ENCODE assay signal across 7 mouse cellular contexts in genomic region chr15:11801863-11802722, GRCm38 (mm10).
DNase-seq lines count a peak whose midpoint lies in the region; ATAC-seq lines count a peak whose summit lies in the region.

No protein-coding gene starts in this region.

- no peaks in the 10 kb centered on the region for H3K4me1 ChIP-seq in hindbrain, embryonic 11.5 days (replicated peaks; ENCODE audit: control insufficient read depth, insufficient read depth, low read length)

- no peak overlapping the region for H3K4me2 ChIP-seq in hindbrain, embryonic 11.5 days (replicated peaks; ENCODE audit: low read depth, low read length)

- no peaks in the 10 kb centered on the region for H3K36me3 ChIP-seq in hindbrain, embryonic 11.5 days (ENCODE audit: control insufficient read depth, insufficient read depth, low read length)

- no peaks in the 10 kb centered on the region for H3K27me3 ChIP-seq in hindbrain, embryonic 11.5 days (ENCODE audit: control insufficient read depth, insufficient read depth, low read length)

- H3K9me3 ChIP-seq in hindbrain, embryonic 11.5 days (ENCODE audit: control insufficient read depth, low read length) = no peaks in the 10 kb centered on the region

- intact Hi-C loops in left cerebral cortex, postnatal 10 days (cut with DNase I) = no loop called here

- WGBS in hindbrain, embryonic 11.5 days = 65% methylated on average over 13 of the region's 13 CpGs

- DNase-seq in ovary, adult 18-20 months (ENCODE audit: low spot score) = peak; percentile 18
- no peak for DNase-seq in ovary, postnatal 14 days (ENCODE audit: low spot score)
- DNase-seq in fibroblast of lung, adult 2 months (ENCODE audit: low read depth) = peak; percentile 37
- peak; percentile 10 for DNase-seq in hindbrain, embryonic 11.5 days (ENCODE audit: low spot score)
- DNase-seq in left cerebral cortex, postnatal 10 days (ENCODE audit: extremely low spot score in 1 of 2, low spot score in 2 of 2) = peak; percentile 11 to 72
- DNase-seq in right cerebral cortex, adult 18-20 months = peak; percentile 38
- DNase-seq in thymus, postnatal 4 days = no peak

- no peak overlapping the region for H3K9ac ChIP-seq in hindbrain, embryonic 11.5 days (ENCODE audit: low read depth, low read length)

- no peak overlapping the region for H3K4me3 ChIP-seq in hindbrain, embryonic 11.5 days (ENCODE audit: low read depth, low read length)

- no peak for ATAC-seq in hindbrain, embryonic 11.5 days (ENCODE audit: low FRiP score)

- no peak overlapping the region for H3K27ac ChIP-seq in hindbrain, embryonic 11.5 days (ENCODE audit: low read depth, low read length)

Comparison
In these comparisons a context has a peak if more than half of its experiments do, and no peak if none do; other contexts are left out.
1. DNase-seq: peak in ovary, adult 18-20 months (single experiment), fibroblast of lung, adult 2 months (single experiment), hindbrain, embryonic 11.5 days (single experiment), left cerebral cortex, postnatal 10 days (2 of 2) and right cerebral cortex, adult 18-20 months (single experiment); none in ovary, postnatal 14 days (single experiment) and thymus, postnatal 4 days (single experiment).